Mouse (Mus musculus) CH12.LX (cell line): ENCODE data around the gene Smtn. TPM values are rescaled to one million over a fixed set of nuclear protein-coding genes. Genes with fewer than 3 reads are reported as not detected.

ENCODE experiments used
- DNase-seq: peaks from one replicate; pipeline ENCODE4 v3.0.0-alpha.2; 2013; ENCODE audit errors: extremely low read depth
- H3K27ac ChIP-seq: 2 replicates; pipeline ENCODE4 v1.5.1; 2012; ENCODE audit warnings: low read depth, mild to moderate bottlenecking, control low read depth, moderate library complexity; ENCODE audit not compliant: insufficient read depth
- H3K27me3 ChIP-seq: replicated peaks from 2 replicates; pipeline ENCODE3; 2012; ENCODE audit warnings: inconsistent platforms
- H3K36me3 ChIP-seq, 2 experiments: replicated peaks in 1 of 2; 2 replicates each; pipeline versions ENCODE3 to v1.6.1; 2012; ENCODE audit warnings: inconsistent platforms in 1 of 2, low read length in 1 of 2, mild to moderate bottlenecking in 1 of 2, mixed read lengths in 1 of 2, moderate library complexity in 1 of 2; ENCODE audit not compliant: control insufficient read depth in 1 of 2, insufficient read depth in 1 of 2
- H3K4me1 ChIP-seq, 2 experiments: 2 replicates each; pipeline ENCODE4 v1.6.1; 2012; ENCODE audit warnings: inconsistent platforms in 1 of 2, moderate library complexity in 1 of 2; ENCODE audit not compliant: insufficient read depth in 2 of 2, control insufficient read depth in 1 of 2
- H3K4me2 ChIP-seq: 2 replicates; pipeline ENCODE4 v1.6.1; 2012; ENCODE audit warnings: low read depth, mild to moderate bottlenecking, control low read depth; ENCODE audit not compliant: poor library complexity, insufficient read depth, severe bottlenecking
- H3K4me3 ChIP-seq, 3 experiments: fragments of 150-350 bp in 1 of 3; sonication (generic) in 1 of 3; replicated peaks in 1 of 3; 2 replicates each; pipeline versions ENCODE3 to v1.5.1; 2011 to 2012; ENCODE audit warnings: low read depth in 2 of 3, low read length in 2 of 3, mild to moderate bottlenecking in 2 of 3, moderate library complexity in 2 of 3, control low read depth in 1 of 3, improper control_type of control experiment in 1 of 3, inconsistent platforms in 1 of 3, mixed read lengths in 1 of 3; ENCODE audit not compliant: poor library complexity in 1 of 3
- H3K79me2 ChIP-seq: replicated peaks from 2 replicates; pipeline ENCODE4 v1.6.1; 2012; ENCODE audit warnings: mild to moderate bottlenecking, moderate library complexity; ENCODE audit not compliant: control insufficient read depth, poor library complexity, insufficient read depth, severe bottlenecking; ENCODE audit errors: extremely low read depth
- H3K9ac ChIP-seq: 2 replicates; pipeline ENCODE4 v1.6.1; 2012; ENCODE audit warnings: low read depth, mild to moderate bottlenecking, control low read depth, moderate library complexity; ENCODE audit not compliant: insufficient read depth
- H3K9me3 ChIP-seq: replicated peaks from 2 replicates; pipeline ENCODE3; 2012; ENCODE audit warnings: low read length, inconsistent platforms, mixed read lengths
- BHLHE40 ChIP-seq: IDR thresholded peaks from 2 replicates; pipeline ENCODE4 v1.6.1; 2011; ENCODE audit warnings: mild to moderate bottlenecking, low read depth, low read length, improper control_type of control experiment
- CTCF ChIP-seq, 2 experiments: IDR thresholded peaks in 1 of 2; conservative IDR thresholded peaks in 1 of 2; 2 replicates each; pipeline ENCODE4 v1.5.1; 2011 to 2012; ENCODE audit warnings: low read depth in 2 of 2, low read length in 2 of 2, improper control_type of control experiment in 1 of 2, inconsistent platforms in 1 of 2, mild to moderate bottlenecking in 1 of 2, moderate library complexity in 1 of 2
- ETS1 ChIP-seq: conservative IDR thresholded peaks from 2 replicates; pipeline ENCODE4 v1.6.1; 2012; ENCODE audit warnings: low read depth, mild to moderate bottlenecking, inconsistent platforms, low read length, improper control_type of control experiment, moderate library complexity
- JUN ChIP-seq: IDR thresholded peaks from 2 replicates; pipeline ENCODE4 v1.6.1; 2011; ENCODE audit warnings: low read depth, mild to moderate bottlenecking, low read length, improper control_type of control experiment, moderate library complexity; ENCODE audit not compliant: insufficient read depth
- MAFK ChIP-seq: IDR thresholded peaks from 2 replicates; pipeline ENCODE4 v1.6.1; 2011; ENCODE audit warnings: low read length, improper control_type of control experiment; ENCODE audit not compliant: insufficient replicate concordance
- MXI1 ChIP-seq: IDR thresholded peaks from 2 replicates; pipeline ENCODE4 v1.6.1; 2011; ENCODE audit warnings: mild to moderate bottlenecking, low read depth, low read length, improper control_type of control experiment
- MYC ChIP-seq: IDR thresholded peaks from 2 replicates; pipeline ENCODE4 v1.6.1; 2011; ENCODE audit warnings: low read depth, mild to moderate bottlenecking, improper control_type of control experiment, low read length
- NELFE ChIP-seq: IDR thresholded peaks from 2 replicates; pipeline ENCODE4 v1.6.1; 2011; ENCODE audit warnings: low read depth, low read length, improper control_type of control experiment
- RCOR1 ChIP-seq: conservative IDR thresholded peaks from 2 replicates; pipeline ENCODE4 v1.6.1; 2012; ENCODE audit warnings: low read depth, mild to moderate bottlenecking, inconsistent platforms, low read length, improper control_type of control experiment
- UBTF ChIP-seq: IDR thresholded peaks from 2 replicates; pipeline ENCODE4 v1.6.1; 2012; ENCODE audit warnings: low read depth, mild to moderate bottlenecking, inconsistent platforms, low read length, improper control_type of control experiment, moderate library complexity
- ZKSCAN1 ChIP-seq: IDR thresholded peaks from 2 replicates; pipeline ENCODE4 v1.6.1; 2012; ENCODE audit warnings: low read depth, inconsistent platforms, low read length, improper control_type of control experiment, borderline replicate concordance
- dilution Hi-C: fragments of 300-500 bp; cut with MboI; formaldehyde crosslinking; loops from 2 replicates; pipeline ENCODE4 v1.14.3; 2020; ENCODE audit warnings: low sequenced_read_pairs; ENCODE audit not compliant: extremely low pct_unique_long_range_greater_than_20kb, extremely low pct_ligation_motif_present
- in situ Hi-C: fragments of 300-500 bp; cut with MboI; formaldehyde crosslinking; loops from 3 replicates; pipeline ENCODE4 v1.14.3; 2019; ENCODE audit warnings: low sequenced_read_pairs, low pct_ligation_motif_present, low pct_unique_long_range_greater_than_20kb, mixed read lengths
- polyA plus RNA-seq: library from polyadenylated mRNA; unstranded; fragments of >175 nt; gene quantifications from 2 replicates; pipeline ENCODE4 v1.2.1, GENCODE M21; 2012; ENCODE audit warnings: low read depth; ENCODE audit not compliant: insufficient read length
- total RNA-seq, 2 experiments: library from RNA; depleted of rRNA; stranded (reverse); fragments of 300-350 nt in 1 of 2; fragments of >200 nt in 1 of 2; gene quantifications; 2 replicates each; pipeline ENCODE4 v1.2.3; 2012 to 2014

The Smtn gene
- total and polyA plus RNA-seq, 3 experiments, result 0.58 to 5.3 (median 3.1) TPM

DNA sequence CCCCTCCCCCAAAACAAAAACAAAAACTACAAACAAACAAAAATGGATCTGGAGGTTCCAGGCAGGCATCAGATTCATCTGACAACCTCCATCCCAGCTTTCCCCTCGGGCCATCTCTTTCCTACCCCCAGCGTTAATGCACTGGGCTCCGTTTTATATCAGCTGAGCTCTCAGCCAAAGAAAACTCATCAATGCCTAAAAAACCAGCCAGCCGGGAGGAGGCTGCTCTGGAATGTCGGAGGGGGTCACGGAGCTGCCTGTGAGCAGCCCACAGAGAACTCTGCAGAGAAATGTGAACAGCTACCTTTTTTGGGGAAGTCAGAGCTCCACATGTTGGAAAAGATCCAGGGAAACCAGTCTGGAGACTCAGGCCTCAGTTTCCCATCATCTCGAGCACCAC is 24.0 kb upstream of the Smtn start:
- no peaks in the 10 kb centered on the region for H3K9me3 ChIP-seq
- 0 out of 2 replicates have a peak, but pooled peaks have one; percentile 21 for TF ChIP-seq MAFK
- TF ChIP-seq RCOR1, result no peak
- no peak for TF ChIP-seq CTCF (conservative IDR thresholded peaks at IDR 0.05 in 1 of 2, IDR thresholded peaks at IDR 0.05 in 1 of 2; ENCODE audit: low read depth in 2 of 2, low read length in 2 of 2)
- TF ChIP-seq, all 38 proteins: peak for 1
- Histone ChIP-seq H3K27ac (no peak overlapping the region), H3K9ac (no peak overlapping the region), H3K36me3 (no peaks in the 10 kb centered on the region), H3K4me2 (no peak overlapping the region), H3K4me1 (peaks cover 0 to 5% of the 10 kb centered on the region in 2 experiments; a peak in 1 of 4 replicates), H3K27me3 (no peaks in the 10 kb centered on the region), H3K4me3 (no peak overlapping the region), H3K79me2 (no peaks in the 10 kb centered on the region)
- in situ Hi-C loops (no loop called here), dilution Hi-C loops (no loop called here)
- DNase-seq, result no peak

DNA sequence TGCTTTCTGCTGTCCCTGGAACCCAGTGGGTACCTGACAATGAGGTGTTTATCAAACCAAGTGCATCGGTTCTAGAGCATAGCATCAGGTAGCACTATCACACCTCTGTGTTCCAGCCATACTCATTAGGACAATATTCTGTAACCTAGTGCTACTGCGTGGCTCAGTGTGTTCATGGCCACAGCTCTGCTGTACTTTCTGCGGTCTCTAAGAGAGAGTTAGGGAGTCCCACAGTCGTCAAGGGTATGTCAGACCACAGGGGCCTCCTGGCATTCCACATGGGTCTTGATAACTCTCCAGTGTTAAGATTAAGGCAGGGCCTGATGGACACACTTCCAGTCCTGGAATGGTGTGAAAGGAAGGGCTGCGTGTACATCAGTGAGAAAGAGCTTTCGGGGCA is 23.4 kb upstream of the Smtn start:
- no peaks in the 10 kb centered on the region for H3K9me3 ChIP-seq
- TF ChIP-seq ZKSCAN1, result no peak
- no peak for TF ChIP-seq JUN
- no peak for TF ChIP-seq NELFE
- TF ChIP-seq MXI1, result no peak
- TF ChIP-seq ETS1, result no peak
- no peak for TF ChIP-seq MYC
- TF ChIP-seq UBTF, result no peak
- TF ChIP-seq, all 38 proteins: peak for 0
- peaks cover 0 to 5% of the 10 kb centered on the region in 2 experiments; a peak in 1 of 4 replicates for H3K4me1 ChIP-seq
- H3K27me3 ChIP-seq, result no peaks in the 10 kb centered on the region
- H3K27ac ChIP-seq, result no peak overlapping the region
- H3K4me2 ChIP-seq, result no peak overlapping the region
- no peak overlapping the region for H3K9ac ChIP-seq
- no peak overlapping the region for H3K4me3 ChIP-seq
- dilution Hi-C loops, result no loop called here
- no peak for DNase-seq
- H3K79me2 ChIP-seq, result no peaks in the 10 kb centered on the region
- in situ Hi-C loops, result no loop called here
- H3K36me3 ChIP-seq, result no peaks in the 10 kb centered on the region

DNA sequence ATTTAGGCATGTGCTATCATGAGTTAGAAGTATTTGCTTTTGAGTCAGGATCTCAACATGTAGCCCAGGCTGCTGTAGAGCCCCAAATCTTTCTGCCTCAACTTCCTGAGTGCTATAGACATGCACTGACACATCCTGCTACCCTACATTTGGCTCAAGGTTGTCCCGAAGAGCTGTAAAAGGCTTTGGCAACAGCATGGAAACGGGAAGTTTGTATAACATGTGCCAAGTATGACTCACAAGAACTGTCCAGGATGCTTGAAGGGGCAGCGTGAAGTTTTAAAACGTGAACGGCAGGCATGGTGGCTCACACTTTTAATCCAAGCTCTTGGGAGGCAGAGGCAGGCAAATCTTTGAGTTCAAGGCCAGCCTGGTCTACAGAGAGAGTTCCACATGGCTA is 19.8 kb upstream of the Smtn start:
- H3K79me2 ChIP-seq, result no peaks in the 10 kb centered on the region
- H3K36me3 ChIP-seq, result no peaks in the 10 kb centered on the region
- no peak for DNase-seq
- TF ChIP-seq BHLHE40, result peak; percentile 33; the same call in 1 of the 2 replicates
- TF ChIP-seq UBTF, result no peak
- dilution Hi-C loops, result no loop called here
- H3K27me3 ChIP-seq, result no peaks in the 10 kb centered on the region
- peaks cover 3% of the 10 kb centered on the region for H3K9me3 ChIP-seq
- no peak overlapping the region for H3K4me2 ChIP-seq
- in situ Hi-C loops, result no loop called here
- no peak overlapping the region for H3K27ac ChIP-seq
- no peak overlapping the region for H3K9ac ChIP-seq
- H3K4me1 ChIP-seq, result no peaks in the 10 kb centered on the region
- H3K4me3 ChIP-seq, result no peak overlapping the region
